Mouse (Mus musculus): Measurements from ENCODE around the gene Arfgap2. TPM values are rescaled to one million over a fixed set of nuclear protein-coding genes. Genes with fewer than 3 reads are reported as not detected.

Gene Arfgap2
- 36.4 and 53.7 TPM in 2 replicates for polyA plus RNA-seq (2012; rRNA removed; ENCODE audit: low replicate concordance)

DNA sequence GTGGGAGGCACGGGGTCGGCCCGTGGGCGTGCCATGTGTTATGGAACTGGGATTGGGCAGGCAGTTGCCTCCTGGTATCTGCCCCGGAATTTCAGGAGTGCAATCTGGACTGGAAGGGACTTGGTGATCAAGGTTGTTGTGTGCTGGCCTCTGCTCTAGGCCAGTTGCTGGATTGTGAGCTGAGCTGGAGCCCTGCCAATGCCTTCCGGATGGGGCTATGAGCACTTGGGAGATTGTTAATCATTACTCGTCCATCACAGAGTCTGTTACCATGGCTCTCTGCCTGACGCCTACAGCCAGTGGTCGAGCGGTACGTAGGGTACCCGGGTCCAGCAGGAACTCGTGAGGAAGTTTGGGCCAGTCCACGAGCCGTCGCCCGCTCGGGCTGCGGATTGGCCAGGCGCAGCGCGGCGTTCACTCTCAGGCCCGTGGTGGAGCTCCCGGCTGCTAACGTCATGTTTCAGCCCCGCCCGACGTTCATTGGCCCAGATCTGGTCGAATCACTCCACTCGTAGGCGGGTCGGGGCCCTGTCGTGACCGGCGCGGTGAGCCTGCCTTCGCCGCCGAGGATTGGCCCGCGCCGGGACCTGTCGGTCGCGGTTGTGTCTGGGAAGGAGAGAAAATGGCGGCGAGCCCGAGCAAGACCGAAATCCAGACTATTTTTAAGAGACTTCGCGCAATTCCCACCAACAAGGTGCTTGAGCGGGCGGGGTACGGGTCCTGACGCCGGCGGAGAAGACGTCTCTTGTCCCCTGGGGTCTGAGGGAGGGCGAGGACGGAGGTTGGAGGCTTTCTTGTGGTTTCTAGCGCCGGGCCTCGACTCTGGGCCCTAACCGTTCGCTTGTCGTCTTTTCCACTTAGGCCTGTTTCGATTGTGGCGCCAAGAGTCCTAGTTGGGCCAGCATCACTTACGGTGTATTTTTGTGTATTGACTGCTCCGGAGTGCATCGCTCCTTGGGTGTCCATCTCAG lies at the start of gene Arfgap2:
Gene Arfgap2 (plus strand): TSS at position 264 of the 971 bp plus-strand sequence.

DNA sequence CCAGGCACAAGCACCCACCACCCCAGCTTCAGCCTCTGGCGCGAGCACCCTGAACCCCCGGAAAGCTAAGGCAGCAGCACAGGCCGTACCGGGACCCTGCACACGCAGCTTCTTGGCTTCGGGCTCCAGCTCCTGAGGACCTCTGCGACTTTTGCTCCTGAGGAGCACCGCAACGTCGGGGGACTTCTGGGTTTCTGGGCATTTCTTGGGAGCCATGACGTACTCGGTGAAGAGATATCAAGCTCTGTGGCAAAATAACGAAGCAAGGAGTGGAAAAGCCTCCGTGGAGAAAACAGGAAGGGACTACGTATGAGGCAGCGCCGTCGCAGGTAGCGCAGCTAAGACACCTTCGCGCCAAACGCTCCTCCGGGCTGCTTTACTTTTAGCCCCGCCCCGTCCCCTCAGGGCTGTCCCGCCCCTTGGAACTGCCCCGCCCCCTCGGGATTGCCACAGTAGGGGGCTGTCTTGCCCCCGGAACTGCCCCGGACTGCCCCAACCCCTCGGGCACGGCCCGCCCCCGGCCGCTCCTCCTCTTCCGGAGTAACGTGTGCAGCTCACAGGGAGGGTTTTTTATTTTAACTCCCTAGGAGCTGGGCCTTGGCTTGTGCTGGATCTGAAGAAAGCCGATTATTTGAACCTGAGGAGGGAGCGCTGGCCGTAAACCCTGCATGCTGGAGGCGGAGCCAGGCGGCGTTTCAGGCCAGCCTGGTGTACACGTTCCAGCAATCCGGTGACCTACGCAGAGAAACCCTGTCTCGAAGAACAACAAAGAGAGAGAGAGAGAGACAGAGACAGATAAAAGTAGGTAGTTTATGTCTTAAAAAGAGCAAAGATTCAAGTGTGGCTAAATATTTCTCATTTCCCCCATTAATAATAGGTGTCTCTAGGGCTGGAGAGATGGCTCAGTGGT lies 27.9 kb upstream of the Arfgap2 start, which contains the start of gene Ddb2:
Gene Ddb2 (minus strand): TSS at position 382 of the 910 bp plus-strand sequence.

DNA sequence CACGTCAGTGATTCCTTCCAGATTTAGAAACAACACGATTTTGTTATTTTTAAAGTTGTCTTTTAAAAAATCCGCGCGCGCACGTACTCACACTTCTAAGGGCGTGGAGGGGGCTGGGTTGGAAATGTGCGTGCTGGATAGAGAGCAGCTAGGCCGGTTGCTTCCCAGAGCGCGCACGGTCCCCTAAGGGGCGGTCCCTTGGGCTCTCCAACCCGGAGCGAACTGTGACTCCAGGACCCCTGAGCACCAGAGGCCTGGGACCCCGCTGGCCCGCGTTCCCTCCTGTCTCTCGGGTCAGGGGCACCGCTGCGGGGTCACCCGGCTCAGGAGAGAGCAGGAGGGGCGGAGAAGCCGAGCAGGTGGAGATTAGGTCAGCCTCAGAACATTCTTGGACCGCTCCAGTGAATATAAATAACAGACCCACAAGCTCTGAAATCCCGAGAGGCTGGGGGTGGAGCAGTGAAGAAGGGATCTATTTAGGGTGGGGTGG lies 9.1 kb upstream of the Arfgap2 start, which contains the start of gene Pacsin3:
Gene Pacsin3 (plus strand): TSS at position 294 of the 490 bp plus-strand sequence.

Other genes with a start within 250 kb of the Arfgap2 start
- 0.96 and 1.6 TPM in 2 replicates for gene Rapsn, start 229.4 kb upstream of the Arfgap2 start, polyA plus RNA-seq (2012; rRNA removed; ENCODE audit: low replicate concordance)
- 103 and 111 TPM in 2 replicates for gene Psmc3, start 211.0 kb upstream of the Arfgap2 start, polyA plus RNA-seq (2012; rRNA removed; ENCODE audit: low replicate concordance)
- gene Slc39a13, start 194.6 kb upstream of the Arfgap2 start, polyA plus RNA-seq (2012; rRNA removed; ENCODE audit: low replicate concordance), result 93.3 and 95.5 TPM in 2 replicates
- 43.6 and 58.8 TPM in 2 replicates for gene Spi1, start 182.6 kb upstream of the Arfgap2 start, polyA plus RNA-seq (2012; rRNA removed; ENCODE audit: low replicate concordance)
- gene Mybpc3, start 146.8 kb upstream of the Arfgap2 start, polyA plus RNA-seq (2012; rRNA removed; ENCODE audit: low replicate concordance), result 0.05 and 0.06 TPM in 2 replicates
- 10.4 and 13.9 TPM in 2 replicates for gene Madd, start 81.1 kb upstream of the Arfgap2 start, polyA plus RNA-seq (2012; rRNA removed; ENCODE audit: low replicate concordance)
- 92.7 and 229 TPM in 2 replicates for gene Nr1h3, start 62.1 kb upstream of the Arfgap2 start, polyA plus RNA-seq (2012; rRNA removed; ENCODE audit: low replicate concordance)
- 43.8 and 53.1 TPM in 2 replicates for gene Acp2, start 62.1 kb upstream of the Arfgap2 start, polyA plus RNA-seq (2012; rRNA removed; ENCODE audit: low replicate concordance)
- 13.4 and 25.6 TPM in 2 replicates for gene Ddb2, start 28.0 kb upstream of the Arfgap2 start, polyA plus RNA-seq (2012; rRNA removed; ENCODE audit: low replicate concordance)
- 30.3 and 49.8 TPM in 2 replicates for gene Pacsin3, start 9.0 kb upstream of the Arfgap2 start, polyA plus RNA-seq (2012; rRNA removed; ENCODE audit: low replicate concordance)
- 16.9 and 33.7 TPM in 2 replicates for gene 1110051M20Rik, start 179.7 kb downstream of the Arfgap2 start, polyA plus RNA-seq (2012; rRNA removed; ENCODE audit: low replicate concordance)
- gene Lrp4, start 192.5 kb downstream of the Arfgap2 start, polyA plus RNA-seq (2012; rRNA removed; ENCODE audit: low replicate concordance), result 1.2 and 3.8 TPM in 2 replicates

All from subcutaneous adipose tissue, adult 2 months (tissue).